Mouse (Mus musculus) midbrain, embryonic 14.5 days (tissue): ENCODE data around the gene 4930432M17Rik. TPM values are rescaled to one million over a fixed set of nuclear protein-coding genes. Genes with fewer than 3 reads are reported as not detected.

Source experiments
- ATAC-seq: fragments of 200-750 bp; cut with Nextera tagmentation; 2 replicates; pipeline ENCODE4 v1.8.0; 2017; ENCODE audit warnings: moderate number of reproducible peaks, moderate library complexity; ENCODE audit not compliant: low FRiP score, low TSS enrichment
- DNase-seq: peaks from one replicate; pipeline ENCODE4 v3.0.0-alpha.2; 2015
- H3K27ac ChIP-seq: fragments of 300-500 bp; sonication (generic); replicated peaks from 2 replicates; pipeline ENCODE4 v1.5.1; 2014; ENCODE audit warnings: mild to moderate bottlenecking, low read depth, low read length, moderate library complexity
- H3K27me3 ChIP-seq: fragments of 300-500 bp; sonication (generic); 2 replicates; pipeline ENCODE4 v1.6.1; 2014; ENCODE audit warnings: low read length, control low read depth, mixed read lengths; ENCODE audit not compliant: control insufficient read depth, insufficient read depth
- H3K36me3 ChIP-seq: fragments of 300-500 bp; sonication (generic); 2 replicates; pipeline ENCODE4 v1.6.1; 2014; ENCODE audit warnings: low read length, control low read depth; ENCODE audit not compliant: control insufficient read depth, insufficient read depth
- H3K4me1 ChIP-seq: fragments of 300-500 bp; sonication (generic); 2 replicates; pipeline ENCODE4 v1.6.1; 2014; ENCODE audit warnings: mild to moderate bottlenecking, antibody characterized with exemption, low read length, control low read depth; ENCODE audit not compliant: control insufficient read depth, insufficient read depth
- H3K4me2 ChIP-seq: fragments of 300-500 bp; sonication (generic); 2 replicates; pipeline ENCODE4 v1.6.1; 2014; ENCODE audit warnings: mild to moderate bottlenecking, low read length, moderate library complexity
- H3K4me3 ChIP-seq: fragments of 300-500 bp; sonication (generic); replicated peaks from 2 replicates; pipeline ENCODE4 v1.5.1; 2014; ENCODE audit warnings: low read depth, low read length
- H3K9ac ChIP-seq: fragments of 300-500 bp; sonication (generic); replicated peaks from 2 replicates; pipeline ENCODE4 v1.6.1; 2014; ENCODE audit warnings: mild to moderate bottlenecking, low read length, moderate library complexity
- H3K9me3 ChIP-seq: fragments of 300-500 bp; sonication (generic); 2 replicates; pipeline ENCODE4 v1.6.1; 2016; ENCODE audit warnings: low read length, control low read depth, mixed read lengths; ENCODE audit not compliant: control insufficient read depth
- WGBS: fragments of 180-500 bp; shearing (Covaris S2); extraction: QIAGEN DNeasy Blood & Tissue Kit; methylation state at CpG from one replicate; pipeline ENCODE4 v1.1.7; 2014; 5-methylcytosine and 5-hydroxymethylcytosine counted together
- polyA plus RNA-seq: library from polyadenylated mRNA; unstranded; fragments of >200 nt; fragmentation: Nextera tagmentation; extraction: Ambion mirVana; gene quantifications from 2 replicates; pipeline ENCODE4 v1.2.1, GENCODE M21; 2014

Gene 4930432M17Rik
- polyA plus RNA-seq, 1 experiment from 2014 or later, result not detected

DNA sequence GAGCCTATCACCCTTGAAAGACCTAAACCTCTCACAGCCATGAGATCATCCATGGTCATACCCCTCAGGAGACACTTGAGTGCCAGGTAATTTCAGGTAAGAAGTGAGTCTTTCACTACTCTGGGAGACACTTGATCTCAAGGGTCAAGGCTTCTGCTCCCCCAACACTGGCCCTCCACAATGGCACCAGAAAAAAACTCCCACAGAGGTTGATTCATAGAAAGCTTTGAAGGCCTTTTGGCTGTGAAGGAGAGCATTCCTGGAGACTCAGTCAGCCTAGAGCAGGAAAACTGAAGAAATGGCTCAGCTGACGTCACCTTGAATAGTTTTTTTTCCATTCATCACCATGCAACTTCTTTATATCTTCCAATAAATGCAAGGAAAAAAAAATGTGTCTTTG is 18.4 kb upstream of the 4930432M17Rik start:
- H3K9ac ChIP-seq, result no peak overlapping the region
- H3K9me3 ChIP-seq, result no peaks in the 10 kb centered on the region
- no peaks in the 10 kb centered on the region for H3K27me3 ChIP-seq
- H3K4me2 ChIP-seq, result no peak overlapping the region
- DNase-seq, result no peak
- no peak overlapping the region for H3K27ac ChIP-seq
- no peaks in the 10 kb centered on the region for H3K4me1 ChIP-seq
- 73% methylated on average over 1 of the region's 1 CpGs for WGBS
- H3K4me3 ChIP-seq, result no peak overlapping the region
- no peak for ATAC-seq
- H3K36me3 ChIP-seq, result no peaks in the 10 kb centered on the region

DNA sequence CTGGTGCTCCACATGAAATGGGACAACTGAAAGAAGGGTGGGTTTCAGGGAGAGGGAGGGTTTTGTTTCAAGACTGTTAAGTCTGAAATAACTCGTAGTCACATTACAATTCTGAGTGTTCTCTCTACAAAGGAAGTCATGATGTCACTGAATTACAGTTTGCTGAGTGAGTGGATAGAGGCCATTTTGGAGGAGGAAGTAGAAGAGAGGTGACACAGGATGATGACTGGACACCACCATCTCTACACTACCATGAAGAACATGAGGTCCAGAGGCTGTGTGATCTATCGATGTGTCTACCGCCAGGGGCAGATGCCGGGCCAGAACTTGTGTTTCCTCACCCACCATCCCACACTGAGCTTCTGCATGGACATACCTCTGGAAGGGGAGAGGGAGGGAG is 13.6 kb upstream of the 4930432M17Rik start:
- H3K27ac ChIP-seq, result no peak overlapping the region
- DNase-seq (no peak), ATAC-seq (no peak)
- no peak overlapping the region for H3K9ac ChIP-seq
- no peaks in the 10 kb centered on the region for H3K27me3 ChIP-seq
- no peaks in the 10 kb centered on the region for H3K9me3 ChIP-seq
- H3K4me1 ChIP-seq, result no peaks in the 10 kb centered on the region
- no peak overlapping the region for H3K4me2 ChIP-seq
- 97% methylated on average over 4 of the region's 4 CpGs for WGBS
- no peaks in the 10 kb centered on the region for H3K36me3 ChIP-seq
- H3K4me3 ChIP-seq, result no peak overlapping the region

DNA sequence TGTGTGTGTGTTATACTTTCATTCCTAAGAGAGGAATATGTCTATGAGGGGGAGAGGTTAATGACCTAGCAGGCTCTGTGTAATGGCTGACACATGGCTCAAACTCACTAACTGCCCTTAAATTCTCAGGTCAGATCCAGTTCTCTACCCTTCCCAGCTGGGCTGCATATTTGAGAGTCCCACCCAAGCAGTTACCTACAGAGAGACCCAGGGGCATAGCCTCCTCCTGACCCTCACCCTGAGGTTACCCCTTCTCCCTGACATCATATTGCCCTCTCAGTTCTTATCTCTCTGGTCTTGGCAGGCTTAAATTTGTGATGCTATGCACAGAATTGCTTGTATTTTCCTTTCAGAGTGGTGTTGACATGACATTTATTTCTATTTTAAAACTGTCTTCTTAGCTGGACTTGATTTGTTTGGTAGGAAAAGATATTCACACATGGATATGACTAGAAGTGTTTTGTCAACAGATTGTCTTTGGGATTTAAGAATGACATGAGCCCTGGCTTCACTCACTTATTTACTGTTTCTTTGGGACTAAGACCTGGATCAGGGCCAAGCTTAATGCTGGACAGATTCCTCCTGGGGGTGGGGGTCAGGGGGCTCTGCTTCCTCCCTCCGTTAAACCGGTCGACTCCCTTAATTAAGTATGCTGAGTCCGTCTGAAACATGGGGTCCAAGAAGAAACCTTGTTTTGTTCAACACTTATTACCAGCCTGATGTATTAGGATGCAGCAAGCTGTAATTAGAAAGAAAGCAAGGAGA is 7.7 kb upstream of the 4930432M17Rik start:
- Histone ChIP-seq H3K27me3 (no peaks in the 10 kb centered on the region), H3K9me3 (no peaks in the 10 kb centered on the region), H3K9ac (no peak overlapping the region), H3K4me3 (no peak overlapping the region), H3K4me2 (no peak overlapping the region), H3K4me1 (no peaks in the 10 kb centered on the region), H3K27ac (no peak overlapping the region), H3K36me3 (no peaks in the 10 kb centered on the region)
- DNase-seq (peak; percentile 11), ATAC-seq (no peak)
- 50% methylated on average over 4 of the region's 4 CpGs for WGBS

DNA sequence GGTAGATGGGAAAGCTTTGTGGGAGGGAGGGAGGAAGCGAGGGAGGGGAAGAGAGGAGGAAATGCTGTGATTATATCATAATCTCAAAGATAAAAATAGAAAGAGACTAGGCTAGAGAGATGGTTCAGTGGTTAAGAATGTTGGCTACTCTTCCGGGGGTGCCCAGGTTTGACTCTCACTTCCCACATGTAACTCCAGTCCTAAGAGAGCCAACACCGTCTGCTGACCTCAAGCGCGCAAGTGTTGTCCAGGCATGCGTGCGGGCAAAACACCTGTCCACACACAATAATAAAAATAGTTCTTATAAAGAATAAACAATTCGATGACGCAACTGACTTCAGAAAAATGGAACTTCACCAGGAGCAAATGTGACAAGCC is 7.1 kb upstream of the 4930432M17Rik start:
- no peak overlapping the region for H3K4me2 ChIP-seq
- ATAC-seq, result no peak
- DNase-seq, result no peak
- no peak overlapping the region for H3K4me3 ChIP-seq
- H3K27ac ChIP-seq, result no peak overlapping the region
- H3K9ac ChIP-seq, result no peak overlapping the region
- no peaks in the 10 kb centered on the region for H3K9me3 ChIP-seq
- WGBS, result 94% methylated on average over 9 of the region's 9 CpGs
- H3K27me3 ChIP-seq, result no peaks in the 10 kb centered on the region
- no peaks in the 10 kb centered on the region for H3K36me3 ChIP-seq
- H3K4me1 ChIP-seq, result no peaks in the 10 kb centered on the region

DNA sequence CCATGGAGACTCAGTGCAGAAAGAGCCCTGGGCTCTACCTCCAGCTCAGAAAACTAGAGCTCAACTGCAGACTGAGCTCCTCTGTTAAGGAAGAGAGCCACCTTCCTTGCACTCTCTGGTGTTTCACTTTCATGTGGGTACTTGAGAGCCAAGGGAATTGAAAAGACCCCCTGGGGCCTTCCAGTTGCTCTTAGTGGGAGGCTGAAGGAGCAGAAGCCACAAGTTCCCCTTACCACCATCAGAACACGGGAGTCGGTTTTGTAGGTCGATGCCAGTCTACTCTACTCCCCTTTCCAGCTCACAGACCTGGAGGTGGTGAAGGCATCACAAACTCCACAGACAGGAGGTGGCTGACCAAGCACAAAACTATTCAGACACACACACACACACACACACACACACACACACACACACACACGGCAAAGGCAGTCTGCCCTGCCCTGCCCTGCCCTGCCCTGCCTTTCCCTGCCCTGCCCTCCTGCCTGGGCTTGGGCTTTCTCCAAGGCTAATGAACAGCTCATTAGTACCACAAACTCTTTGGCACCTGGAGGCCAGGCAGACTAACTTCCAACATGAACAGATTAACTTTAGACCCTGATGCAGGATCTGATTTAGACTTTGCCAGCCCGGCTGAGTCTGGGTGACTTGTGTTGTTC is 1.7 kb downstream of the 4930432M17Rik start:
- no peaks in the 10 kb centered on the region for H3K4me1 ChIP-seq
- DNase-seq (no peak), ATAC-seq (no peak)
- H3K27me3 ChIP-seq, result no peaks in the 10 kb centered on the region
- no peak overlapping the region for H3K9ac ChIP-seq
- 90% methylated on average over 5 of the region's 5 CpGs for WGBS
- no peaks in the 10 kb centered on the region for H3K36me3 ChIP-seq
- no peak overlapping the region for H3K4me2 ChIP-seq
- no peak overlapping the region for H3K4me3 ChIP-seq
- H3K27ac ChIP-seq, result no peak overlapping the region
- H3K9me3 ChIP-seq, result no peaks in the 10 kb centered on the region

DNA sequence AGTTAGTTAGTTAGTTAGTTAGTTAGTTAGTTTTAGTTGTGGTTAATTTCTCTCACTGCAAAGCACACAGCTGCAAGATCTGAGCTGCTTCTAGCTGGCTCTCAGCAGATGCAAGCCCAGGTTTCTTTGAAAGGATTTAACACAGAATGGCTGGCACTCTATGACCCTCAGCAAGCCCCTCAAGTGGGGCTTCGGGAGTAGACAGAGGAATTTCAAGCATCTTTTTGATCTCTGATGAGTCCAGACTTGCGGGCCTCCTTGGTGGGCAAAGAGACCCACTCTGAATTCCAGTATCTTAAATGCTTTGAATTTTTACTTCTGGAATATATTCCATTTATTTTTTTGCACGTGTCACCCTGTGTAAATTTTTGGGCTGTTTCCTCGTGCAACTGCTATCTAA is 8.4 kb downstream of the 4930432M17Rik start:
- ATAC-seq (no peak), DNase-seq (no peak)
- Histone ChIP-seq H3K4me2 (no peak overlapping the region), H3K9ac (no peak overlapping the region), H3K36me3 (no peaks in the 10 kb centered on the region), H3K27me3 (no peaks in the 10 kb centered on the region), H3K27ac (no peak overlapping the region), H3K9me3 (no peaks in the 10 kb centered on the region), H3K4me1 (peaks cover 4% of the 10 kb centered on the region; the same call in 1 of the 2 replicates), H3K4me3 (no peak overlapping the region)
- 29% methylated on average over 4 of the region's 4 CpGs for WGBS

DNA sequence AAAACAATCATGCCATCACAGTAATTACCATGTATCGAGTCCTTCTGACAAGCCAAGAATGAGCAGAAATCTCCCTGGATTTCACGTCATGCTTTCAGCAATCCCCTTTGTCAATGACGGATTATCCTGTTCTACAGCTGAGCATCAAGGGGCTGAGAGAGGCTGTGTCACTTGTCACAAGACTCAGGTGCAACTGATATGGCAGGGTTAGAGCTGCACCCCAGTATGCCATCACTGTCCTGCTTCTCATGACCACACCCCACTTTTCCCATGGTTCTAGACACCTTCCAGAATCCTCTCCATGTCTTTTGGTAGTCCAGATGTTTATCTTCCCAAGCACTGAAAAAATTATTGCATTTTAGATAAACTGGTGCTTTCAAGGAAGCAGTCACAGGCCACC is 8.9 kb downstream of the 4930432M17Rik start:
- no peak overlapping the region for H3K4me2 ChIP-seq
- H3K9me3 ChIP-seq, result no peaks in the 10 kb centered on the region
- no peak overlapping the region for H3K27ac ChIP-seq
- H3K9ac ChIP-seq, result no peak overlapping the region
- ATAC-seq, result no peak
- no peak overlapping the region for H3K4me3 ChIP-seq
- peak; percentile 44 for DNase-seq
- no peaks in the 10 kb centered on the region for H3K27me3 ChIP-seq
- no peaks in the 10 kb centered on the region for H3K36me3 ChIP-seq
- WGBS, result 15% methylated on average over 3 of the region's 3 CpGs
- H3K4me1 ChIP-seq, result peaks cover 4% of the 10 kb centered on the region; the same call in 1 of the 2 replicates

DNA sequence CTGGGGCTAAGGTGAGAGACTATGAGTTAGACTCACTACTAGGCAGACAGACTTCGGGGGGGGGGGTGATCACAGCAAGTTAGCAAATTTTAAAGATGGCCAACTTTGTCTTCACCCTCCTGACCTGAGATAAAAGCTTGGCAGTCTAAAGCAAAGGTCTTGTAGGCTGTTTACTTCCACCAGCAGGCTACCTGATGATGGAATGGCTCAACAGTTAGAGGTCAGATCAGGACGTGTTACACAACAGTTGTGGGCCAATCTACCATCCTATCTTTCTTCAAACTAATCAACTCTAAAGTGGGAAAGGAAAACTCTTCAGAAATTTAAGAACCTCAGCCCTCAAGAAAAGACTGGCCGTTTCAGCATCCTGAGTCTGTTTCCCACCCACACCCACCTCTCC is 9.6 kb downstream of the 4930432M17Rik start:
- no peak for ATAC-seq
- 87% methylated on average over 3 of the region's 3 CpGs for WGBS

More for the DNA sequence above, 9.6 kb downstream of the 4930432M17Rik start:
- DNase-seq, result no peak
- Histone ChIP-seq H3K9ac (no peak overlapping the region), H3K4me2 (no peak overlapping the region), H3K4me1 (peaks cover 4% of the 10 kb centered on the region; the same call in 1 of the 2 replicates), H3K4me3 (no peak overlapping the region), H3K27ac (no peak overlapping the region), H3K9me3 (no peaks in the 10 kb centered on the region), H3K36me3 (no peaks in the 10 kb centered on the region), H3K27me3 (no peaks in the 10 kb centered on the region)
